Mouse (Mus musculus) heart, postnatal 0 days (tissue): ENCODE results near the gene Agap1. TPM values are rescaled to one million over a fixed set of nuclear protein-coding genes. Genes with fewer than 3 reads are reported as not detected.
A peak's percentile ranks its signal among the peaks of the same experiment; 100 is the strongest.

Source experiments
- ATAC-seq: fragments of 200-750 bp; cut with Nextera tagmentation; 2 replicates; pipeline ENCODE4 v1.8.0; 2017; ENCODE audit warnings: low read depth, moderate number of reproducible peaks, moderate library complexity; ENCODE audit not compliant: insufficient read depth
- DNase-seq: peaks from one replicate; pipeline ENCODE4 v3.0.0-alpha.2; 2016; ENCODE audit warnings: low spot score
- H3K27ac ChIP-seq: fragments of 300-500 bp; sonication (generic); 2 replicates; pipeline ENCODE4 v1.5.1; 2014; ENCODE audit warnings: low read depth, mild to moderate bottlenecking
- H3K27me3 ChIP-seq: fragments of 300-500 bp; sonication (generic); 2 replicates; pipeline ENCODE4 v1.6.1; 2014; ENCODE audit warnings: low read length, mixed read lengths; ENCODE audit not compliant: control insufficient read depth, insufficient read depth
- H3K36me3 ChIP-seq: fragments of 300-500 bp; sonication (generic); replicated peaks from 2 replicates; pipeline ENCODE4 v1.6.1; 2014; ENCODE audit warnings: low read length, mixed read lengths; ENCODE audit not compliant: control insufficient read depth, insufficient read depth
- H3K4me1 ChIP-seq: fragments of 300-500 bp; sonication (generic); 2 replicates; pipeline ENCODE4 v1.6.1; 2014; ENCODE audit warnings: antibody characterized with exemption; ENCODE audit not compliant: control insufficient read depth, insufficient read depth
- H3K4me2 ChIP-seq: fragments of 300-500 bp; sonication (generic); 2 replicates; pipeline ENCODE4 v1.6.1; 2014; ENCODE audit warnings: low read depth, mild to moderate bottlenecking, low read length, moderate library complexity
- H3K4me3 ChIP-seq: fragments of 300-500 bp; sonication (generic); 2 replicates; pipeline ENCODE4 v1.5.1; 2014; ENCODE audit warnings: low read depth, low read length
- H3K9ac ChIP-seq: fragments of 300-500 bp; sonication (generic); replicated peaks from 2 replicates; pipeline ENCODE4 v1.6.1; 2014; ENCODE audit warnings: low read depth, low read length, mixed read lengths
- H3K9me3 ChIP-seq: fragments of 300-500 bp; sonication (generic); replicated peaks from 2 replicates; pipeline ENCODE4 v1.6.1; 2016; ENCODE audit warnings: low read length; ENCODE audit not compliant: control insufficient read depth
- CTCF ChIP-seq: IDR thresholded peaks from 2 replicates; pipeline ENCODE4 v1.5.1; 2016; ENCODE audit warnings: antibody characterized with exemption, control low read depth, low read depth
- EP300 ChIP-seq: IDR thresholded peaks from 2 replicates; pipeline ENCODE4 v1.6.1; 2016; ENCODE audit warnings: antibody characterized with exemption, low read depth
- WGBS: fragments of 180-500 bp; shearing (Covaris S2); extraction: QIAGEN DNeasy Blood & Tissue Kit; methylation state at CpG from one replicate; pipeline ENCODE4 v1.1.7; 2014; 5-methylcytosine and 5-hydroxymethylcytosine counted together
- polyA plus RNA-seq: library from polyadenylated mRNA; unstranded; fragments of >200 nt; fragmentation: Nextera tagmentation; extraction: Ambion mirVana; gene quantifications from 2 replicates; pipeline ENCODE4 v1.2.1, GENCODE M21; 2015
- total RNA-seq: library from RNA; depleted of rRNA; stranded (reverse); fragments of >200 nt; gene quantifications from 2 replicates; pipeline ENCODE4 v1.2.3, GENCODE M21; 2014; ENCODE audit warnings: low replicate concordance

The Agap1 gene
- total and polyA plus RNA-seq, 2 experiments from 2014 or later = 6.1 to 21.0 TPM

DNA sequence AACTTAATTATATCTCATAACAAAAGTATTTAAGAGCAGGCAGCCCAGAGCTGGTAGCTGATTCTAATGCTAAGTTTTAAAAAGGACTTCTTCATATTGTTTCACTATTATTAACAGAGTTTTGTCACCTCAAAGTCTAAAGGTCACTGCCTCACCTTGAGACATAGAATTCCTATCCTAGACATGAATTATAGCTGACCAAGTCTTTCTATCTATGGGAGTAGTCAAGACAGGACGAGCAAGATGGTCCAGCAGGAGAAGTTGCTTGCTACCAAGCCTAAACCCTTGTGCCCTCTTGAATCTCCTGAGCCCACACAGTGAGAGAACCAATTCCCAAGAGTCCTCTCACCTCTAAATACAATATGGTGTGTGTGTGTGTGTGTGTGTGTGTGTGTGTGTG lies 448.0 kb downstream of the Agap1 start:
- TF ChIP-seq CTCF = no peak
- TF ChIP-seq EP300 = no peak
- H3K27ac ChIP-seq = no peak overlapping the region
- ATAC-seq = no peak
- H3K27me3 ChIP-seq = no peaks in the 10 kb centered on the region
- H3K4me1 ChIP-seq = no peaks in the 10 kb centered on the region
- H3K9ac ChIP-seq = no peak overlapping the region
- H3K36me3 ChIP-seq = no peaks in the 10 kb centered on the region
- DNase-seq = no peak
- H3K4me3 ChIP-seq = no peak overlapping the region
- 69% methylated on average over 1 of the region's 1 CpGs for WGBS
- 0 out of 2 replicates have a peak, but pooled peaks cover 4% of the 10 kb centered on the region for H3K9me3 ChIP-seq
- H3K4me2 ChIP-seq = no peak overlapping the region

DNA sequence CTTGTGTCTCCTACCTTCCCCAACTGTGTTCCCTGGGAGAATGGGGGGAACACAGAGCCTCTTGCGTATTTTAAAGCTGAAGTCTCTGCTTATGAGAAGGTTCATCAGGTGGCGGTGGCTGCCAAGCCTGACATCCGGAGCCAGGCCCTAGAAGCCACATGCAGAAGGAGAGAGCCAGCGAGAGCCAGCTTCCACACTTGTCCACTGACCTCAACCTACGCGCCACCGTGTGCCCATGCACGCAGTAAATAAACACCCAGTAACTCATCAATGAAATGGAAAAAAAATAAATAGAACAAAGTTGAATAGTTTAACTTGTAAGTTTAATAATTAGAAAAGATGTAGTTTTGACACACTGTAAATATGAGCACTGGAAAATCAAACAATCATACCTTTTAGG lies 455.2 kb downstream of the Agap1 start:
- WGBS = 83% methylated on average over 8 of the region's 8 CpGs
- no peak for TF ChIP-seq CTCF
- TF ChIP-seq EP300 = no peak

DNA sequence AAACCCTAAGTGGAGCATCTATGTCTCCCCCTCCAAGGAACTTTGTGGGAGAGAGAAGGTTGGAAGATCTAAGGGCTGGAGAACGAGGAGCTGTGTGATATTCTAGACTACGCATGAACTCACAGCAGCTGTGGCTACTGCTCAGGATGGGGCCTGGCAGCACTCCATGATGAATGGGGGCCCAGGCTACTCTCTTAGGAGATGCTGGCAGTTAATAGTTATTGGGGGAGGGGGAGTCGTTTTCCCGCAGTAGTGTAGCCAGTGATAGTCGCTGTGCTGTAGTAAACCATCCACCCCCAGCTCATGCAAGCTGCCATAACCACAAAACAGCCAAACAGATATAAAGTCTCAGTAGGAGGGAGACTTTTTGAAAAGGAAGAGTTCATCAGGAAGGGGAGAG lies 457.8 kb downstream of the Agap1 start:
- ATAC-seq (0 out of 2 replicates have a peak, but pooled peaks have one; percentile 17), DNase-seq (no peak)
- Histone ChIP-seq H3K27ac (no peak overlapping the region), H3K4me2 (no peak overlapping the region), H3K36me3 (no peaks in the 10 kb centered on the region), H3K27me3 (peaks cover 3% of the 10 kb centered on the region; the same call in 1 of the 2 replicates), H3K4me1 (no peaks in the 10 kb centered on the region), H3K4me3 (no peak overlapping the region), H3K9me3 (no peaks in the 10 kb centered on the region), H3K9ac (no peak overlapping the region)
- 53% methylated on average over 5 of the region's 5 CpGs for WGBS
- TF ChIP-seq EP300 (no peak), CTCF (no peak)

More for the DNA sequence above, 455.2 kb downstream of the Agap1 start:
- ATAC-seq = no peak
- Histone ChIP-seq H3K4me3 (no peak overlapping the region), H3K9ac (no peak overlapping the region), H3K36me3 (no peaks in the 10 kb centered on the region), H3K4me2 (no peak overlapping the region), H3K4me1 (no peaks in the 10 kb centered on the region), H3K27ac (no peak overlapping the region), H3K9me3 (0 out of 2 replicates have a peak, but pooled peaks cover 4% of the 10 kb centered on the region), H3K27me3 (no peaks in the 10 kb centered on the region)
- DNase-seq = no peak

DNA sequence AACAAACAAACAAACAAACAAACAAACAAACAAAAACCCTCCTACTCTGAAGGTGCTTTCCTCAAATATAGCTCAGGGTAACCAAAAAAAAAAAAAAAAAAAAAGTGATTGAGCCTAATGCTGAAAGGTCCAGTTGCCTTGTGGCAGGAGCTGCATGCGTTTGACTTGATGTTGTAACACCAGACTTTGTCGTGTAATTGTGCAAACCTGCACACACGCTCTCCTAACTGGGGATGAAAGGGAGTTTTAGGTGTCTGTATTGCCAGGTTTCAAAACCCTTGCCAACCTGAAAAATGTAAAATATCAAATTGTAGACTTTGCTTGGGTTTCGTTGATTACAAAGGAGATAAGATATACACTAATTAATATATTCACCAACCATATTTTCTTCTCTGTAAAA lies 459.0 kb downstream of the Agap1 start:
- Histone ChIP-seq H3K4me2 (no peak overlapping the region), H3K4me1 (no peaks in the 10 kb centered on the region), H3K4me3 (no peak overlapping the region), H3K9me3 (no peaks in the 10 kb centered on the region), H3K27ac (no peak overlapping the region), H3K27me3 (peaks cover 13% of the 10 kb centered on the region), H3K9ac (no peak overlapping the region), H3K36me3 (no peaks in the 10 kb centered on the region)
- no peak for DNase-seq
- WGBS = 69% methylated on average over 4 of the region's 4 CpGs
- TF ChIP-seq CTCF = no peak
- TF ChIP-seq EP300 = no peak
- ATAC-seq = no peak

DNA sequence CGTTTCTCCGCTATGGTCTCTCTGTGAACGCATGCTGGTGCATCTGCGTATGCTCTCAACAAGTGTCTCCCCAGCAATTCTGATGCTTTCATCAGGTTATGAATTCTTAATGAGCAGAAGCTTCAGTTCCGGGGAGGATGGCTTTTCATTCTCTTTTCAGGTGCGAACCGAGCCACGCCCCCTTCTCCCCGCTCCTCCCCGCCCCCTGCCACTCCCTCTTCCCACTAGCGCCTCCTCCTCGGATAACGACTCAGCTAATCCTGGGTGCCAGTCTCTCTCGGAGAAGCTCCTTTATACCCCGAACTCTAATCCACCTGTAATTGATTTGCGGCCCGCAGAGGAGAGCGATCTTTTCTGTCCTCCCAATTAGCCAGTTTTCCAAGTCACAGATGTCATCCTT lies 463.5 kb downstream of the Agap1 start:
- 21% methylated on average over 18 of the region's 18 CpGs for WGBS
- no peak for DNase-seq
- Histone ChIP-seq H3K27ac (no peak overlapping the region), H3K9ac (no peak overlapping the region), H3K4me3 (no peak overlapping the region), H3K4me2 (no peak overlapping the region), H3K36me3 (no peaks in the 10 kb centered on the region), H3K4me1 (no peaks in the 10 kb centered on the region), H3K27me3 (peaks cover 58% of the 10 kb centered on the region), H3K9me3 (no peaks in the 10 kb centered on the region)
- ATAC-seq = no peak
- TF ChIP-seq CTCF (no peak), EP300 (no peak)

DNA sequence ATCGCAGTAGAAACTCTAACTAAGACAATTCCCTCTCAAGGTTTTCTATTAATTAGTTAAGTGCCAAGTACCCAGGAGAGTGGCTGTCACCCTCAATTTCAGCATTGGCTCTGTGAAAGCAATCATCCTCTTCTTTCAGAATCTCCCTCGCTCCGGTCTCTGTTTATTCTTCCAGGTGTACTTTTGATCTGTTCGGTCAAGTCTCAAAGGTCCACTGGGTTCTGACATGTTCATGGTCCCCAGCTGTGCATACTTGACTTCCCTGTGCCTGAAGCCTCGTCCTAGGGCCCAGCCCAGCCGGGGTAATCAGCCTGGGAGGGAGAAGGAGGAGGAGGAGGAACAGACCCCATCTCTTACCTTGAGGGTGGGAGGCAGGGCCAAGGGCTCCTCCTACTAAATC lies 464.6 kb downstream of the Agap1 start:
- Histone ChIP-seq H3K9me3 (no peaks in the 10 kb centered on the region), H3K9ac (no peak overlapping the region), H3K27me3 (peaks cover 69% of the 10 kb centered on the region), H3K4me3 (no peak overlapping the region), H3K4me2 (no peak overlapping the region), H3K36me3 (no peaks in the 10 kb centered on the region), H3K4me1 (no peaks in the 10 kb centered on the region), H3K27ac (no peak overlapping the region)
- 79% methylated on average over 6 of the region's 6 CpGs for WGBS
- no peak for TF ChIP-seq EP300
- no peak for TF ChIP-seq CTCF
- no peak for ATAC-seq
- no peak for DNase-seq
